ENCODE assay signal across 9 mouse cellular contexts in genomic region chr4:108976458-108977071, GRCm38 (mm10). TPM values are rescaled to one million over a fixed set of nuclear protein-coding genes. Genes with fewer than 3 reads are reported as not detected.
DNase-seq lines count a peak whose midpoint lies in the region; ATAC-seq lines count a peak whose summit lies in the region.
"Had no signal": no experiment of that assay in that cellular context is flagged by ENCODE, and none has a peak within 500 bp of the region (broad histone marks: within the 10 kb centered on the region; RNA-seq: fewer than 3 reads in every experiment).

No protein-coding gene starts in this region.

- peak; percentile 56 to 70 for DNase-seq in heart, postnatal 10 days
- DNase-seq in heart, postnatal 25 days (ENCODE audit: low spot score): no peak
- peak; percentile 20 for DNase-seq in MEL-GATA-1-ER (ENCODE audit: extremely low read depth, low read depth)
- DNase-seq in cerebellum, adult 8-10 months: peak; percentile 43
- DNase-seq in frontal cortex, postnatal 25 days (ENCODE audit: low spot score in 2 of 2): peak; percentile 26 to 34
- DNase-seq in layer of hippocampus, postnatal 25 days (ENCODE audit: extremely low spot score in 1 of 2, low spot score in 1 of 2): peak; percentile 20 to 51

- no peak overlapping the region for H3K27ac ChIP-seq in stomach, embryonic 14.5 days (ENCODE audit: low read length)
- H3K27ac ChIP-seq: limb, embryonic 15.5 days had no signal

- no peaks in the 10 kb centered on the region for H3K4me1 ChIP-seq in stomach, embryonic 14.5 days (ENCODE audit: control insufficient read depth, insufficient read depth, low read length)
- H3K4me1 ChIP-seq: limb, embryonic 15.5 days had no signal

- peak; percentile 94 for ATAC-seq in megakaryocyte-erythroid progenitor cell, adult 5-6 weeks (replicated peaks; ENCODE audit: low FRiP score, low TSS enrichment, poor library complexity, severe bottlenecking)
- ATAC-seq in stomach, embryonic 14.5 days (ENCODE audit: insufficient number of reproducible peaks, insufficient read depth, low FRiP score, low read depth): peak; percentile 33; the same call in 1 of the 2 replicates

- intact Hi-C loops in heart, postnatal 10 days (cut with DNase I): loop anchor here (1.0 to 10.0 kb wide), 3 partner anchors 106 to 282 kb away; no protein-coding TSS in a partner anchor
- intact Hi-C loops in heart, postnatal 25 days (cut with DNase I): loop anchor here (1.0 to 10.0 kb wide), 3 partner anchors 106 to 282 kb away; no protein-coding TSS in a partner anchor

- no peaks in the 10 kb centered on the region for H3K27me3 ChIP-seq in stomach, embryonic 14.5 days (ENCODE audit: control insufficient read depth, insufficient read depth, low read length)
- H3K27me3 ChIP-seq: limb, embryonic 15.5 days had no signal

- 38% methylated on average over 6 of the region's 6 CpGs for WGBS in stomach, embryonic 14.5 days

- no peak overlapping the region for H3K4me2 ChIP-seq in stomach, embryonic 14.5 days (replicated peaks; ENCODE audit: low read depth, low read length)
- H3K4me2 ChIP-seq: limb, embryonic 15.5 days had no signal

- H3K9ac ChIP-seq in stomach, embryonic 14.5 days (replicated peaks; ENCODE audit: low read depth, low read length): no peak overlapping the region
- H3K9ac ChIP-seq: limb, embryonic 15.5 days had no signal

- H3K4me3 ChIP-seq in stomach, embryonic 14.5 days (ENCODE audit: low read depth, low read length): no peak overlapping the region
- H3K4me3 ChIP-seq: limb, embryonic 15.5 days had no signal

- H3K36me3 ChIP-seq in stomach, embryonic 14.5 days (ENCODE audit: control insufficient read depth, insufficient read depth, low read length): no peaks in the 10 kb centered on the region
- H3K36me3 ChIP-seq: limb, embryonic 15.5 days had no signal

- H3K9me3 ChIP-seq in stomach, embryonic 14.5 days (ENCODE audit: control insufficient read depth, low read depth, low read length): no peaks in the 10 kb centered on the region
- H3K9me3 ChIP-seq: limb, embryonic 15.5 days had no signal

RNA-seq across cellular contexts. Expression of gene Nrd1, which starts 23.9 kb away (rescaled TPM):
- total RNA-seq in heart, postnatal 10 days (2021): 100 to 1,000 TPM in 1 of 2 experiments, 10 to 100 TPM in 1; 88.8 to 101 TPM
- 100 to 1,000 TPM; 108 to 115 TPM for total RNA-seq in heart, postnatal 25 days (2021)
- total RNA-seq in layer of hippocampus, postnatal 25 days (2021): 100 to 1,000 TPM in 1 of 2 experiments, 10 to 100 TPM in 1; 99.5 to 136 TPM
- total RNA-seq in megakaryocyte-erythroid progenitor cell, adult 5-6 weeks (2014; fragmentation: Nextera tagmentation): 99.7 and 124 TPM in 2 replicates
- 74.9 and 105 TPM in 2 replicates for total RNA-seq in megakaryocyte-erythroid progenitor cell, adult 5-6 weeks (2017)
- 56.5 and 60.1 TPM in 2 replicates for polyA plus RNA-seq in stomach, embryonic 14.5 days (2014; fragmentation: Nextera tagmentation; extraction: Ambion mirVana)
